Mouse (Mus musculus) embryo, embryonic 10.5 days (tissue): ENCODE results near the gene Catsper4.

ENCODE experiments used
- DNase-seq: peaks from one replicate; pipeline ENCODE4 v3.0.0-alpha.2; 2015; ENCODE audit warnings: low spot score

Gene Catsper4

GRCm38 (mm10) chr4:134181112-134181511 is 46.1 kb downstream of the Catsper4 start:
- no peak for DNase-seq

- no peak for DNase-seq
These were observed 54.8 kb downstream of the Catsper4 start for GRCm38 (mm10) chr4:134172391-134172790.

GRCm38 (mm10) chr4:134166906-134167305 is 60.3 kb downstream of the Catsper4 start:
- no peak for DNase-seq

GRCm38 (mm10) chr4:134165548-134166465 is 61.4 kb downstream of the Catsper4 start:
- no peak for DNase-seq

GRCm38 (mm10) chr4:134165024-134165423 is 62.2 kb downstream of the Catsper4 start:
- DNase-seq = no peak

GRCm38 (mm10) chr4:134164591-134164990 is 62.6 kb downstream of the Catsper4 start:
- no peak for DNase-seq
